Mouse (Mus musculus): ENCODE measurements around the gene Vmn2r71.

Gene Vmn2r71

DNA sequence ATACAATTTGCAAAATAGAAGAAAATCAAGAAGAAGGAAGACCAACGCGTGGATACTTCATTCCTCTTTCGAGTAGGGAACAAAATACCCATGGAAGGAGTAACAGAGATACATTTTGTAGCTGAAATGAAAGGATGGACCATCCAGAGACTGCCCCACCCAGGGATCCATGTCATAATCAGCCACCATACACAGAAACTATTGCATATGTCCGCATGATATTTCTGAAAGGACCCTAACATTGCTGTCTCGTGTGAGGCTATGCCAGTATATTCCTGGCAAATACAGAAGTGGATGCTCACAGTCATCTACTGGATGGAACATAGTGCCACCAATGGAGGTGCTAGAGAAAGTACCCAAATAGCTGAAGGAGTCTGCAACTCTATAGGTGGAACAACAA lies at the start of gene Vmn2r71:
Gene Vmn2r71 (plus strand): TSS at position 301 of the 400 bp plus-strand sequence.
- no peak for DNase-seq (ENCODE audit: low read depth, low spot score)

DNA sequence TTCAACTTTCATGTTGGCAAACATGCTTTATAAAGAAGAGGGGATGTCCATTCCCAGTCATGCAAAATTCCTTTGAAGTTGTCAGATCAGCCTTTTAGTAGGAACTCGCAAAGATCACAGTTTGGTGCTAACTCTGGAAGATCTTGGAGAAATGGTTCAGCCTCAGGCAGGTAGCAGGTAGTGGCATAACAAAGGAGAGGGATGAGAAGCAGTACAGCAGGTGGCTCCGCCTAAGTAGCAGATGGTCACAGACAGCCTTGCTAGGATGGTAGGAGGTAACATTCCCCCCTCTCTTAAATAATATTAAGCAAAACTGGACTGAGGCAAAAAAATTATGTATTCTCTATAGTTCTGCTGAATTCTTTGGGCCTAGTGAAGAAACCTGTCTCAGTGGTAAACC lies 20.8 kb upstream of the Vmn2r71 start:
- DNase-seq (ENCODE audit: low read depth, low spot score): no peak

DNA sequence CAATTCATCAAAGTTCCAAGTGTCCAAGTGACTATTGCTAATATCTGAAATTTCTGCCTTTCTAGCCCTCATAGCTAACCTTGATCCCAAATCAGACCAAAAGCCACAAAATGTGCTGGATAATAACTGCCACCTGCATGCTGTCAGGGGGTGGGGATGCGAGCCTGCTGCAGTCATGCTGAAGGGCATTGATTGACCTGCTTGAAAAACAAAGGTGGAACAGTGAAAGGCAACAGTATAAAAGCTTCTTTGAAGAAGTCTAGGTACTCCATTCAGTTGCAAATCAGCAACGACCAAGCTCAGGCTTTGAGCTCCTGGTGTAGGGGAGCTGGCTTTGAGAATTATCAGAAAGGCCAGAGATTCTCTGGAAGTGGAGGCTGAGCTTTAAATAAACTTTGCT lies 19.8 kb upstream of the Vmn2r71 start:
- DNase-seq (ENCODE audit: low read depth, low spot score): no peak

DNA sequence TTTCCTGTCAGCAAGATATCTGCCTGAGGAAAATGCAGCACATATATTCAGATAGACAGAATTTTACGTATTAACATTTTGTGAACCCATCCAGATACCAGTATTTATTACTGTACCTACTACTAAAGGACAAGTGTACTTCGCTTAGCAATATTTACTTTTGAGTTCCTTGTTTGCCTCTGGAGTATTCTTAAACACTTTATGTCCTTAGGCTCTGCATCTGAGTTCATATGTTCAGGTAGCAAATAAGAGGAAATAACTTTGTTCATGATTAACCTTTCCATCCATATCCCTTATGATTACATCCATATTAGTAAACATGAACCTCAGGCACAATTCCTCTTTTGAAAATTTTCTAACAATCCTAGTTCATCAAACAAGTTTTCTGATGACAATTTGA lies 6.2 kb downstream of the Vmn2r71 start, which contains the start of gene Vmn2r70:
Gene Vmn2r70 (minus strand): TSS at position 101 of the 400 bp plus-strand sequence.
- DNase-seq (ENCODE audit: low read depth, low spot score): no peak

Data from brain, embryonic 18.5 days (tissue).